Mouse (Mus musculus) urinary bladder, adult 18-20 months (tissue): ENCODE data around the gene Mras.

ENCODE experiments used
- DNase-seq, 2 experiments: peaks; one replicate each; pipeline ENCODE4 v3.0.0; 2022; ENCODE audit warnings: low spot score in 2 of 2, mixed read lengths in 2 of 2

Gene Mras

GRCm38 (mm10) chr9:99416809-99417208 is 20.4 kb downstream of the Mras start:
- no peak for DNase-seq

GRCm38 (mm10) chr9:99411785-99412184 is 25.4 kb downstream of the Mras start:
- DNase-seq = no peak

- DNase-seq = no peak
Measured at GRCm38 (mm10) chr9:99411093-99411492, 26.1 kb downstream of the Mras start.

GRCm38 (mm10) chr9:99409280-99409679 is 27.9 kb downstream of the Mras start:
- no peak for DNase-seq

GRCm38 (mm10) chr9:99401288-99401974 is 35.8 kb downstream of the Mras start:
- no peak for DNase-seq

- no peak for DNase-seq
Measured at GRCm38 (mm10) chr9:99400781-99401180, 36.4 kb downstream of the Mras start.

- no peak for DNase-seq
Measured at GRCm38 (mm10) chr9:99397056-99397815, 39.9 kb downstream of the Mras start.

GRCm38 (mm10) chr9:99394366-99394765 is 42.8 kb downstream of the Mras start:
- no peak for DNase-seq

- DNase-seq = no peak
Measured at GRCm38 (mm10) chr9:99393146-99393545, 44.0 kb downstream of the Mras start.

- no peak for DNase-seq
Measured at GRCm38 (mm10) chr9:99391557-99391956, 45.6 kb downstream of the Mras start.

GRCm38 (mm10) chr9:99390716-99391115 is 46.5 kb downstream of the Mras start:
- no peak for DNase-seq

- DNase-seq = no peak
Measured at GRCm38 (mm10) chr9:99390201-99390600, 47.0 kb downstream of the Mras start.

GRCm38 (mm10) chr9:99389506-99389905 is 47.7 kb downstream of the Mras start:
- no peak for DNase-seq

GRCm38 (mm10) chr9:99388856-99389255 is 48.3 kb downstream of the Mras start:
- DNase-seq = peak in 1 of 2 experiments; percentile 29

GRCm38 (mm10) chr9:99388078-99388477 is 49.1 kb downstream of the Mras start:
- DNase-seq = no peak

- DNase-seq = no peak
Measured at GRCm38 (mm10) chr9:99382556-99382955, 54.6 kb downstream of the Mras start.

GRCm38 (mm10) chr9:99379194-99379593 is 58.0 kb downstream of the Mras start:
- no peak for DNase-seq

GRCm38 (mm10) chr9:99376591-99377418 is 60.4 kb downstream of the Mras start:
- peak; percentile 39 to 58 for DNase-seq

- DNase-seq = no peak
Measured at GRCm38 (mm10) chr9:99368431-99368830, 68.8 kb downstream of the Mras start.

GRCm38 (mm10) chr9:99365906-99366305 is 71.3 kb downstream of the Mras start:
- DNase-seq = no peak

- DNase-seq = no peak
Measured at GRCm38 (mm10) chr9:99363076-99363475, 74.1 kb downstream of the Mras start.

- DNase-seq = no peak
Measured at GRCm38 (mm10) chr9:99361946-99362345, 75.2 kb downstream of the Mras start.
